Mouse (Mus musculus) midbrain, postnatal 0 days (tissue): Measurements from ENCODE around the gene Cct7. TPM values are rescaled to one million over a fixed set of nuclear protein-coding genes. Genes with fewer than 3 reads are reported as not detected.

Experiments
- ATAC-seq: fragments of 200-750 bp; cut with Nextera tagmentation; 2 replicates; pipeline ENCODE4 v1.8.0; 2017; ENCODE audit warnings: moderate number of reproducible peaks, mild to moderate bottlenecking, moderate TSS enrichment, moderate library complexity; ENCODE audit not compliant: low FRiP score
- DNase-seq: peaks from one replicate; pipeline ENCODE4 v3.0.0-alpha.2; 2015; ENCODE audit warnings: low spot score
- H3K27ac ChIP-seq: fragments of 300-500 bp; sonication (generic); 2 replicates; pipeline ENCODE4 v1.5.1; 2014; ENCODE audit warnings: low read depth, mild to moderate bottlenecking, low read length, mixed read lengths
- H3K27me3 ChIP-seq: fragments of 300-500 bp; sonication (generic); 2 replicates; pipeline ENCODE4 v1.6.1; 2014; ENCODE audit warnings: low read length, control low read depth, mixed read lengths; ENCODE audit not compliant: insufficient read depth
- H3K36me3 ChIP-seq: fragments of 300-500 bp; sonication (generic); 2 replicates; pipeline ENCODE4 v1.6.1; 2014; ENCODE audit warnings: low read length, control low read depth, mixed read lengths; ENCODE audit not compliant: insufficient read depth
- H3K4me1 ChIP-seq: fragments of 300-500 bp; sonication (generic); 2 replicates; pipeline ENCODE4 v1.6.1; 2014; ENCODE audit warnings: mild to moderate bottlenecking, control low read depth, antibody characterized with exemption, low read length, mixed read lengths; ENCODE audit not compliant: insufficient read depth
- H3K4me2 ChIP-seq: fragments of 300-500 bp; sonication (generic); 2 replicates; pipeline ENCODE4 v1.6.1; 2014; ENCODE audit warnings: low read depth, mild to moderate bottlenecking, low read length, mixed read lengths; ENCODE audit not compliant: poor library complexity, severe bottlenecking
- H3K4me3 ChIP-seq: fragments of 300-500 bp; sonication (generic); 2 replicates; pipeline ENCODE4 v1.5.1; 2014; ENCODE audit warnings: low read depth, mild to moderate bottlenecking, low read length, moderate library complexity
- H3K9ac ChIP-seq: fragments of 300-500 bp; sonication (generic); replicated peaks from 2 replicates; pipeline ENCODE4 v1.6.1; 2014; ENCODE audit warnings: mild to moderate bottlenecking, low read length, moderate library complexity, mixed read lengths; ENCODE audit not compliant: poor library complexity, severe bottlenecking
- H3K9me3 ChIP-seq: fragments of 300-500 bp; sonication (generic); 2 replicates; pipeline ENCODE4 v1.6.1; 2016; ENCODE audit warnings: low read length, control low read depth
- CTCF ChIP-seq: IDR thresholded peaks from 2 replicates; pipeline ENCODE4 v1.5.1; 2016; ENCODE audit warnings: antibody characterized with exemption, mild to moderate bottlenecking
- WGBS: fragments of 180-500 bp; shearing (Covaris S2); extraction: QIAGEN DNeasy Blood & Tissue Kit; methylation state at CpG from one replicate; pipeline ENCODE4 v1.1.7; 2014; 5-methylcytosine and 5-hydroxymethylcytosine counted together
- polyA plus RNA-seq: library from polyadenylated mRNA; unstranded; fragments of >200 nt; fragmentation: Nextera tagmentation; extraction: Ambion mirVana; gene quantifications from 2 replicates; pipeline ENCODE4 v1.2.1, GENCODE M21; 2015
- total RNA-seq: library from RNA; depleted of rRNA; stranded (reverse); fragments of >200 nt; gene quantifications from 2 replicates; pipeline ENCODE4 v1.2.3, GENCODE M21; 2014

The Cct7 gene
- total and polyA plus RNA-seq, 2 experiments from 2014 or later, result 176 to 502 TPM

DNA sequence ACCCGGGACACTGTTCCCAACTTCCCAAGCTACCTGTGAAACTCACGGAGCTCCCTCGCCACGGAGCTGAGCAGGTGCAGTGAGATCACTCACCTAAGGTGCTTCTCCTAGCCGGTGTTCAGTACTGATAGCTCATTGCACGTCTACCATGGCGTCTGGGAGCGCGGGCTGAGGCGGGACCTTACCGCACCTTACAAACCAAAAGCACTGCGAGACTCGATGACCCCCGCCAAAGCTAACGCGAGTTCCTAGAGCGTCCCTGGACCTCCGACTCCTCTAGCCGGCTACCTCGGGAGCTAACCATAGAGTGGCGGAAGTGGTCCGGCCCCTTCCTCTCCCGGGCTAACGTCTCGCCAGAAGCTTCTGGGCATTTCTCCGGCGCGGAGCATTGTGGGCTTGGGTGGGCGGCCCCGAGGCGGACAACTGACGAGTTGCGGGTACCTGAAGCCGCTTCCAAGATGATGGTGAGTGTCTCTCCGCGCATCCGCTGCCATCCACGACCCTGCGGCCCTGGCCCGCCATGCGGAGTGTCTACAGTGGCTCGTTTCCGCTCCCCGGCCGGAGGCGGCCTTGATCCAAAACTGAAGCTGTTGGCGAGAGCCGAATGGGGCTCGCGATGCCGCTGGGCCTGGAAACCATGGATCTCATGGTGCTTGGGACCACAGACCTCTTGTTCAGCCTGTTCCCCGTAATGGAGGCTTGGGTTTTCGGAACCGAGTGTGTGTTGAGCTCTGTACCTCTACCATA is 523 bp downstream of the Cct7 start, which contains the start of gene Pradc1:
Gene Pradc1, minus strand, starts transcription at position 307 of the 747 bp plus-strand sequence.
- Histone ChIP-seq H3K4me1 (peaks cover 9% of the 10 kb centered on the region), H3K9ac (peak within 1 kb of the TSS; percentile 91), H3K36me3 (no peaks in the 10 kb centered on the region), H3K27me3 (no peaks in the 10 kb centered on the region), H3K27ac (peak within 1 kb of the TSS; percentile 95), H3K4me2 (peak within 1 kb of the TSS; percentile 85), H3K9me3 (no peaks in the 10 kb centered on the region), H3K4me3 (peak within 1 kb of the TSS; percentile 85)
- no peak for TF ChIP-seq CTCF
- WGBS, result under 1% methylated on average over 54 of the region's 54 CpGs
- peak; percentile 93 for ATAC-seq
- peak; percentile 100 for DNase-seq

DNA sequence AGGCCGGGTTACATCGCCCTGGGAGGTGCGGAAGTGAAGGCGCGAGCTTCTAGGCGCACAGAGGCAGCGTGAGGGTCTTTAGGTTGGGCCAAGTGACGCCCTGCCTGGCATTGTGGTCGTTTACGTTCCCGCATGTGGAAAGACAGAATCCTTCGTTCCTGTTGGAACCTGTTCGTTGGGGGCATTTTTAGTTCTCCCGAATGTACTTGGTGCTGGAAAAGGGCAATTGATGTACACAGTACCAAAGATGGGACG is 1.0 kb downstream of the Cct7 start:
- Histone ChIP-seq H3K27ac (peak overlapping the region; percentile 95), H3K4me2 (peak overlapping the region; percentile 85), H3K9me3 (no peaks in the 10 kb centered on the region), H3K27me3 (no peaks in the 10 kb centered on the region), H3K4me1 (peaks cover 9% of the 10 kb centered on the region), H3K36me3 (no peaks in the 10 kb centered on the region), H3K4me3 (peak overlapping the region; percentile 85), H3K9ac (peak overlapping the region; percentile 91)
- DNase-seq, result peak; percentile 44
- no peak for TF ChIP-seq CTCF
- ATAC-seq, result peak; percentile 14; the same call in 1 of the 2 replicates
- WGBS, result under 1% methylated on average over 15 of the region's 15 CpGs

DNA sequence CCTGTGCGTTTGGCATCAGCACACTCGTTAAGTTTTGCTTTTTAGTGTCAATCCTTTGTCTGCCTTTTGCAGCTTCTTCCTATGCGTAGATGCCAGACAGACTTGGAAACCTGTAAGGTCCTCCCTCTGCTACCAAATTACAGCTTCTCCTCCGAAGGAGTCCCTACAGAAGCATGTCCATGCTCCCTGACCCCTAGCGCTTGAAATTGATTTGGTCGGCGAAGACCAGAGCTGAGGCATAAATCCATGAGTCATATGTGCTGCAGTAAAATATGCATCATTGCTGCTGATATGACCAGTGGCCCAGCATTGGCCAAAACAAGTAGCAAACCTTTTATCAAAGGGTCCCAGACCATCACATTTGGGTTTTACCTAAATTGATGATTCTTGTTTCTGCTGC is 1.5 kb downstream of the Cct7 start:
- no peaks in the 10 kb centered on the region for H3K9me3 ChIP-seq
- H3K4me2 ChIP-seq, result peak overlapping the region; percentile 85
- H3K27ac ChIP-seq, result peak overlapping the region; percentile 95
- H3K4me3 ChIP-seq, result peak overlapping the region; percentile 85
- H3K36me3 ChIP-seq, result no peaks in the 10 kb centered on the region
- peaks cover 9% of the 10 kb centered on the region for H3K4me1 ChIP-seq
- no peaks in the 10 kb centered on the region for H3K27me3 ChIP-seq
- peak overlapping the region; percentile 91 for H3K9ac ChIP-seq
- no peak for ATAC-seq
- TF ChIP-seq CTCF, result no peak; the same call in 1 of the 2 replicates
- DNase-seq, result no peak
- 8% methylated on average over 7 of the region's 7 CpGs for WGBS

DNA sequence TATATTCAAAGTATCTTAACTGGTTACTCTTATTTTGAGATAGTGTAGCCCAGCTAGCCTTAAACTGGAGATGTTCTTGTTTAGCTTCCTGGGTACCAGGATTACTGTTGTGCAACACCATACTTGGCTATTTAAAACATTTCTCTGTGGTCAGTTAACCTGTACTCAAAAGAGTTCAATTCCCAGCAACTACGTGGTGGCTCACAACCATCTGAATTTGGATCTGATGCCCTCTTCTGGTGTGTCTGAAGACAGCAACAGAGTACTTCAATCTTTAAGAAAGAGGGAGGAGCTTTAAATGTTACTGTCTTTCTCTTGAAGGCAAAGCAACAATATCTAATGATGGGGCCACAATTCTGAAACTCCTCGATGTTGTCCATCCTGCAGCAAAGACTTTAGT is 8.3 kb downstream of the Cct7 start:
- whole genome bisulfite sequencing, result 92% methylated on average over 2 of the region's 2 CpGs
- H3K4me2 ChIP-seq, result no peak overlapping the region
- peaks cover 42% of the 10 kb centered on the region for H3K36me3 ChIP-seq

DNA sequence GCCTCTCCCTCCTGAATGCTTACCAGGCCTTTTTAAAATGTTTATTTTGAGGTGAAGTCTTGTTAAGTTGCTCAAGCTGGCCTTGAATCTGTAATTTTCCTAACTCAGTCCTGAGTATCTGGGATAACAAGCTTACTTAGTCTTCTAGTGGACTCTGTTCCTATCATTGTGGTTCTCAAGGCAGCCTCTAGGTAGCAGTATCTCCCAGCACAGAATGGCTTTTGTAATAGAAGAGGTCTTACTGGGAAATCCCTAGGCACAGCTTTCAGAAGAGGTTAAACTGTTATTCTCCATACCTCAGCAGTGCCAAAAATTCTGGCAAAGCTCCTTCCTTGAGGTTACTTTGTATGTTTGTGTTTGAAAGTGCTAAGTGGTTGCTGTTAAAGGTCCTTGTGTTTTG is 14.1 kb downstream of the Cct7 start:
- H3K4me1 ChIP-seq, result no peaks in the 10 kb centered on the region
- no peak overlapping the region for H3K9ac ChIP-seq
- peak; percentile 77 for TF ChIP-seq CTCF
- no peak overlapping the region for H3K4me3 ChIP-seq
- H3K27ac ChIP-seq, result no peak overlapping the region
- no peaks in the 10 kb centered on the region for H3K9me3 ChIP-seq
- no peak for ATAC-seq
- no peak overlapping the region for H3K4me2 ChIP-seq
- H3K36me3 ChIP-seq, result peaks cover 71% of the 10 kb centered on the region
- peak; percentile 67 for DNase-seq
- H3K27me3 ChIP-seq, result no peaks in the 10 kb centered on the region

More for the DNA sequence above, 8.3 kb downstream of the Cct7 start:
- H3K4me3 ChIP-seq, result no peak overlapping the region
- no peak overlapping the region for H3K27ac ChIP-seq
- H3K9ac ChIP-seq, result no peak overlapping the region
- no peaks in the 10 kb centered on the region for H3K9me3 ChIP-seq
- DNase-seq (no peak), ATAC-seq (no peak)
- 0 out of 2 replicates have a peak, but pooled peaks have one; percentile 13 for TF ChIP-seq CTCF
- no peaks in the 10 kb centered on the region; the same call in 1 of the 2 replicates for H3K4me1 ChIP-seq
- H3K27me3 ChIP-seq, result no peaks in the 10 kb centered on the region

DNA sequence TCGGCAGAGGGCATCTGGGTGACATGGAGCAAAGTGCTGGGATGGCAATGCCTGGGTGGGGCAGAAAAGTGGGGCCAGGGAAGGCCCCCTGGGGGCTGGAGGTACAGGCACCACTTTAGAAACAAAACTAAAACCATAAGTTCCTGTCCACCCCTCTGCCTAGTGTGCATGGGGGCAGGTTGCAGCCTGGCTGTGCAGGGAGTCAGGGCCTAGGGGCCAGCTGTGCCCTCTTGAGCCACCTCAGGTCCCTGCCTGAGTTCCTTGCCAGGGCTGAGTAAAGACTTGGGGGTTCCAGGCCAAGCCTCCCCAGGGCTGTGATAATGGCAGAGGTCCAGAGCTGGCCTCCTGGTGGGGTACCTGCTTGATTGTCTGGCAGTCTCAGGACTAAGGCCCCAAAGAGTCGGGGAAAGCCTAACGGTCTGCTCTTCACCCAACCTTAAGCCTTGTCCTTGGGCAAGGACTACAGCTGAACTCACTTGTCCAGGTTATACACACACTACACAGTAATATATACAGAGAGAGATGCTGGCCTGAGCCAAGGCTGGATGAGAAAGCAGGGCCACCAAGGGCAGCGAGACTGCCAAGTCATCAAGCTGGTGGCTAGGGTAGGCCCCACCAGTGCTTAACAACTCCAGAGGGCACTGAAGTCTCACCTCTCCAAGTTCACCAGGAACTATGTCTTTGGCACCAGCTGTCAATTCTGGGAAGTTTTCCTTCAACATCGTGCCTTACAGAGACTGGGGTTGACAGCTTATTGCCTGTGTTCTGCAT is 18.5 kb downstream of the Cct7 start:
- 80% methylated on average over 5 of the region's 5 CpGs for WGBS
- ATAC-seq, result no peak
- no peak for TF ChIP-seq CTCF

More for the DNA sequence above, 18.5 kb downstream of the Cct7 start:
- H3K27ac ChIP-seq, result no peak overlapping the region
- DNase-seq, result no peak
- no peaks in the 10 kb centered on the region for H3K4me1 ChIP-seq
- no peak overlapping the region for H3K4me2 ChIP-seq
- no peak overlapping the region for H3K9ac ChIP-seq
- no peaks in the 10 kb centered on the region for H3K27me3 ChIP-seq
- no peaks in the 10 kb centered on the region for H3K9me3 ChIP-seq
- no peak overlapping the region for H3K4me3 ChIP-seq
- H3K36me3 ChIP-seq, result peaks cover 58% of the 10 kb centered on the region
